Mouse (Mus musculus): ENCODE measurements around the gene Camk1d. TPM values are rescaled to one million over a fixed set of nuclear protein-coding genes. Genes with fewer than 3 reads are reported as not detected.

Gene Camk1d
- 10 to 100 TPM; 51.2 to 53.0 TPM for total RNA-seq (2023)

DNA sequence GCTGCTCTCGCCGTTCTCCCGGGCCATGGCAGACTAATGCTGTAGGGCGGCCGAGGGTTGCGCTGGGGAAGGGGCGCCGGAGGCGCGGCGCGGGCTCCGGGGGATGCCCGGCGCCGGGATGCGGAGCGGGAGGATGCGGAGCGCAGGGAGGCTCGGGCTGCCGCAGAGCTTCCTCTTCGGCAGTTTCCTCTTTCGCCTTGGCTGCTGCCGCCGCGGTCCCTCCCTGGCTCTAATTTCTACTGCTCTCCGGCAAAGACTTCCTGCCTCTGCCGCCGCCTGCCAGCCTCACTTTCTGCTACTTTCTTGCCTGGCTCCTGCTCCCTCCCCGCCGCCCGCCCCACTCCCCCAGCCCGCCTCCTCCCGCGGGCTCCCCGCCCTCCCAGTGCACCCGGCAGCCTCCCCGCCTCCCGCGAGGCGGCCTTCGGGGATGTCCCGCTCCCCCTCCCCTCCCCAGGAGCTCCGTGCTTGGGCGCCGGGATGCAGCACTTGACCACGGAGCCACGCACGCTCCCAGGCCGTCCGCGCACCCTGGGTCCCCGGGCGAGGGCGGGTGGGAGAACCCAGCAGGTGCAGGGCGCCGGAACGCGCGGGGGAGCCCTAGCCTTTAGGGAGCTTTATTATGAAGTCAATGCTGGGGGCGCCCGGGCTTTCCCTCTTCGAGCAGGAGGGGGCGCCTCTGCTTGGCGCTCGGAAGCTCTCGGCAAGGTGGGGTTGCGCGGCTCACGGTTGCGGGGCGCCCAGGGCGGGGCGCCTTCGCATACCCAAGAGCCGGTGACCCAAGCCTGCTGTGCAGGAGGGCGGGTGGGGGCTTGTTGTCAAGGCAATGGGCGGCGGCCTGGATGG lies at the start of gene Camk1d:
TSS of gene Camk1d (minus strand) at position 305 of the 843 bp plus-strand sequence.

Other genes with a start within 250 kb of the Camk1d start
- 10 to 100 TPM; 26.6 to 31.5 TPM for gene Nudt5, start 130.5 kb upstream of the Camk1d start, total RNA-seq (2023)
- gene Cdc123, start 130.6 kb upstream of the Camk1d start, total RNA-seq (2023) = 10 to 100 TPM; 87.0 to 90.3 TPM
- 1 to 10 TPM; 2.5 to 3.3 TPM for gene Gm13199, start 148.4 kb upstream of the Camk1d start, total RNA-seq (2023)
- gene Sec61a2, start 180.9 kb upstream of the Camk1d start, total RNA-seq (2023) = 10 to 100 TPM; 29.2 to 29.9 TPM
- under 1 TPM in 1 of 2 experiments, not detected in 1; 0.17 TPM for gene Dhtkd1, start 228.3 kb upstream of the Camk1d start, total RNA-seq (2023)
- gene Upf2, start 237.0 kb upstream of the Camk1d start, total RNA-seq (2023) = 10 to 100 TPM; 49.2 to 52.8 TPM

Measured in T-cell, adult 66 days (primary cell).